Mouse (Mus musculus): ENCODE measurements around the gene Endov.

The Endov gene

GRCm38 (mm10) chr11:119490861-119491689, at the start of gene Endov:
Gene Endov (plus strand): TSS chr11:119491347.
- DNase-seq (ENCODE audit: low spot score), result peak; percentile 97

DNA sequence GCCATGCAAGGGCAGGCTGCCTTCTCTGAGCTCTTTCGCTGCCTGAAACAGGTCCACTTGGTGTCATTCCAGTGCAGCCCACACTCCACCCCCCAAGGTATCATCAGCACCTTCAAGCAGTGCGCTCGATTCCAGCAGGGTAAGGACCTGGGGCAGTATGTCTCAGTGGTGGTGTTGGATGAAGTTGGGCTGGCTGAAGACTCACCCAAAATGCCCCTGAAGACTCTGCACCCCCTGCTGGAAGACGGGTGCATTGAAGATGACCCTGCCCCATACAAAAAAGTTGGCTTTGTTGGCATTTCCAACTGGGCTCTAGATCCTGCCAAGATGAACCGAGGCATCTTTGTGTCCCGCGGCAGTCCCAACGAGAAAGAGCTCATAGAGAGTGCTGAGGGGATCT, 48.9 kb upstream of the Endov start:
- no peak for DNase-seq (ENCODE audit: low spot score)

DNA sequence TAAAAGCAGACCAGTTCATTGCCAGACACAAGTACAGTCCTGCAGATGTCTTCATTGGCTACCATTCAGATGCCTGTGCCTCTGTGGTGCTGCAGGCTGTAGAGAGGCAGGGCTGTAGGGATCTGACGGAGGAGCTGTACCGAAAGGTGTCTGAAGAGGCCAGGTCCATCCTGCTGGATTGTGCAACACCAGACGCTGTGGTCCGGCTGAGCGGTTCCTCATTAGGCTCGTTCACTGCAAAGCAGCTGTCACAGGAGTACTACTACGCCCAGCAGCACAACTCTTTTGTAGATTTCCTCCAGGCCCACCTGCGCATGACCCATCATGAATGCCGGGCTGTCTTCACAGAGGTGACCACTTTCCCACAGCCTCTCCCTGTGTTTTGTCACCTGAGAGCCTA, 47.7 kb upstream of the Endov start:
- DNase-seq (ENCODE audit: low spot score), result no peak

DNA sequence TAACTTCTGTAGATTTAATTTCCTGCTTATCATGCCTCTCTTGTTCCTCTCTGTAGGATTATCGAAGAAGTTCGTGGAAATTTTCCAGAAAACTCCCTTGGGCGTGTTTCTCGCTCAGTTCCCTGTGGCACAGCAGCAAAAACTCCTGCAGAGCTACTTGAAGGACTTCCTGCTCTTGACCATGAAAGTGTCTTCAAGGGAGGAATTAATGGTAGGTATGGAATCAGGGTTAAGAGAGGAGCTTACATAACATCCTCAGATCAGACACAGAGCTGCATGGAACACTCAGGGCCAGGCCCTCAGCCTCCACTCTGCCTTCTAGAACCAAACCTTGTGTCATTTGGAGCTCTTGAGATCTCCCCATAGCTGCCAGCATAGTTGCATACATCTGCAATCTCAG, 35.0 kb upstream of the Endov start:
- DNase-seq (ENCODE audit: low spot score), result no peak

DNA sequence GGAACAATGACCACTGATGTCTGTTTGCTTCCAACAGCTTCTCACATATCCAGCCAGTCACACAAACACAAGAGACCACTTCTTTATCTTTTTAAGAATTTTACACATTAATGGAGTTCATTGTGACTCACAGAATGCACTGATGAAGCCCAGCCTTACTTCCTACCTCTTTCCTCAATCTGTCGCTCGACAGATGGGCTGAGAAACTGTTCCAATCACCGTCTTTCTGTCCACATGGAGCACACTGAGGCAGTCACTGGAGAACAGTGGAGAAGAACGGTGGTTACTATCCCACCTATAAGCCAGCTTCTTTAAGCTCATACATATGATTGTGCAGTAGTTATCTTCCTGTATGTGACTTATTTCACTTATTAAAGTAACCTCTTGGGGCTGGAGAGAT, 13.3 kb upstream of the Endov start:
- no peak for DNase-seq (ENCODE audit: low spot score)

DNA sequence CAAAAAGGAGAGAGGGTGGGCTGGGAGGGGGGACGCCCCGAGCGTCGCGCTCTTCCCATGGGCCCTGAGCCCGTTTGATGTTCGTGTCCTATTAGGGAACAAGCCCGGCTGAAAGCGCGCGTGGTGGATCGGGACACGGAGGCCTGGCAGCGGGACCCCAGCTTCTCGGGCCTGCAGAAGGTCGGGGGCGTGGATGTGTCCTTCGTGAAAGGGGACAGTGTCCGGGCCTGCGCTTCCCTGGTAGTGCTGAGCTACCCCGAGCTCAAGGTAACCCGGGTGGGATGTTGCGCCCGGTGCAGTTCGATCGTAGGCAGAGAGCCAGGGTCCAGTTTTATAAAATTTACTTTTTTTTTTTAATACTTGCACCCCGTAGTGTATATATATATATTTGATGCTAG, 542 bp downstream of the Endov start:
- no peak for DNase-seq (ENCODE audit: low spot score)

DNA sequence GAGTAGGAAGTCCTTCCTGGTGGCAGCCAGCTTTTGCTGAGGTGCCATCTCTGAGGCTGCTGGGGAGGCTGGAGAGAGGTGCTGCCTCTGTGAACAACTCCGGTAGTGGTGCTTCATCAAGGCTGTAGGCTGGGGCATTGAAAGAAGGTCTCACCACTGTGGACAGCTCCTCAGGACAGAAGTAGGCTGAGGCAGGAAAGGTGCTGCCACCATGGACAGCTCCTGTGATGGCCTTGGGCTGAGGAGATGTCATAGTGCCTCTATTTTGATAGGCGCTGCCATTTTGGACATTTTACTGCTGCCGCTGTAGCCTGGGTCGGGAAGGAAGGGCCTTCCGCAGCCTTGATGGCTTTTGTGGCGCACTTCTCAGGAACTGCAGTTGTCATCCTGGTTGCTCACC, 1.7 kb downstream of the Endov start:
- no peak for DNase-seq (ENCODE audit: low spot score)

- no peak for DNase-seq (ENCODE audit: low spot score)
These were observed 2.4 kb downstream of the Endov start for GRCm38 (mm10) chr11:119493516-119493915.

DNA sequence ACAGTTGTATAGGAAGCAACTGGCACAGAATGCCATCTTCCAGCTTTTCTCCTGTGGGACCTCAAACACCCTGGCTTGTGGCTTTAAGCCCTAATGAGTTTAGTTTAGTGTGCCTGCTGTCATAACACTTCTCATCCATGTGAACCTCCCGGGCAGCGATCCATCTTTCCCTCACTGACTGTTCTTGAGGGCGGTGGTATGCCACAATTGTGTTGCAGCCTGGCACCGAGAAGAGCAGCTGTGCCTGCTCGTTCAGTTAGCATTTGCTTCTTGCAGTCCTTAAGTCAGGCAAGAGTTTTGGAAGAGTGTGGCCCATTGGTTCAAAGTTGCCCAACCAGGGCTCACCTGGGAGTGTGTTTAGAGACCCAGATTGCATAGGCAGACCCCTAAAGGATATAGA, 5.0 kb downstream of the Endov start:
- DNase-seq (ENCODE audit: low spot score), result no peak

- DNase-seq (ENCODE audit: low spot score), result no peak
These were observed 6.3 kb downstream of the Endov start for GRCm38 (mm10) chr11:119497451-119497850.

- DNase-seq (ENCODE audit: low spot score), result no peak
These were observed 8.2 kb downstream of the Endov start for GRCm38 (mm10) chr11:119499297-119499696.

DNA sequence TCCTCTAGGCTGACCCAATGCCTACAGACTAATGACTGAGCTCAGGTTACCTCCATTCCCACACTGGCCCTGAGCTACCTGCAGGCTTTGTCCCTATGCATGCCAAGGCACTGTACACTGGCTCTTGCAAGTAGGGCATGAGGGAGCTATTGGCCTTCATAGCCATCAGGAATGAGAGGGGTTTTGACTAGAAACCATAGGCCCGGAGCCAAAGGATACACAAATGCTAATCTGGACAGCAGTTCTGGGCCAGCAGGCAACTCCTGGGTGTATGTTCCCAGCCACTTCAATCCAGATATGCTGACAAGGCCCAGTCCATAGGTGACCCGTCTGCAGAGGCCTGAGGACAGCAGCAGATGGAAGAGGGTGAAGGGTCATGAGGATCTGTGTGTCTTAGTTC, 8.9 kb downstream of the Endov start:
- no peak for DNase-seq (ENCODE audit: low spot score)

- DNase-seq (ENCODE audit: low spot score), result no peak
These were observed 12.5 kb downstream of the Endov start for GRCm38 (mm10) chr11:119503675-119504074.

GRCm38 (mm10) chr11:119506386-119506785, 15.2 kb downstream of the Endov start:
- DNase-seq (ENCODE audit: low spot score), result no peak

GRCm38 (mm10) chr11:119507772-119508171, 16.6 kb downstream of the Endov start:
- DNase-seq (ENCODE audit: low spot score), result no peak

DNA sequence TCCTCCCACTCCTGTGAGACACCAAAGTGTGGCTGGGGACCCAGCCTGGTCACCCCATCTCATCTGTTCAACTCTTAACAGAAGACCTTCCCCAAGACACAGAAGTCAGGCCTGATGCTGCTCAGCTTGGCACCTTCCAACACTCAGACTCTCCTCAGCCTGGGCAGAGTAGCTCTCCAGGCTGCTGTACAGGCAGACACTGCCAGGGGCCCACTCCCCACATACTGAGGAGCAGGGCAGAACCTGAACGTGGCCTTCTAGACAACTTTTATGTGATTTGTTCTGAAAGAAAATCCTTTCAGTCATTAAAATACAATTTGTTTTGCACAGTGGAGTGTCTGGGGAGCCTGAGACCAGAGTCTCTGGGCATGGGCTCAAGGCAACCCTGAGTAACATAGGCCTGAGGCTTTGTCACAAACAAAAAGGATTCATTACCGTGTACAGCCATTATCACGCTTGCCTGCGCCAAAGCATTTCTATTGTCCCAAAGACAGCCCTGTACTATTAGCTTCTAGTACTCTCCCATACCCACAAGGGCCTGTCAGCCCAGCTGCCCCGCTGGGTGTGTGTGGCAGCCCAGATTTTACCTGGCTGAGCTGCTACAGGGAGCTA, 18.1 kb downstream of the Endov start:
- no peak for DNase-seq (ENCODE audit: low spot score)

DNA sequence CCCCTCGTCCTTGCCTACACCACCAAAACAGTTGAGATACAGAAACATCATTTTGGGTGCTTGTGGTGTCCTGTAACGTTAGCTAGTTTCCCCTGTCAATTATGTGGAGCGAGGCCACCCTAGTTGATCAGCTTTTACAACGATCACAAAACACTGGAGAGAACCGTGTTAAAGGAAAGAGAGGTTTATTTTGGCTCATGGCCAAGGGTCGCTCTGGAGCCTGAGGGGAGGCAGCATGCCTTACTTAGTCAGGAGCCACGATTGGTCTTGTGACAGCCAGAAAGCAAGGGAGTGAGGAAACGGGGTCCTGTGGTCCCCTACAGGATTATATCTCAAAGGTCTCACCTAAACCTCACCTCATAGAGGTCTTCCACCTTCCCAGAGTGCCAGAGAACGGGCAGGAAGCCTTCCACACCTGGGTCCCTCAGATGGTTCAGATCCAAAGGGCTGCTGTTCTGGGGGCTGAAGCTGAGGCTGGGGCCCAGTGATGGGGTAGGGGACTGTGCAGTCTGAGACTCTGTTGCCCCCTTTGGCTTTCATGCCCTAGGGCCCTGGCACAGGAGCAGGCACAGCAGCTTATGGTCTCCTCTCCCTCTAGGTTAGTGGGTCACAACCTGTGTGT, 22.0 kb downstream of the Endov start:
- DNase-seq (ENCODE audit: low spot score), result no peak

- no peak for DNase-seq (ENCODE audit: low spot score)
These were observed 23.1 kb downstream of the Endov start for GRCm38 (mm10) chr11:119514108-119514860.

DNA sequence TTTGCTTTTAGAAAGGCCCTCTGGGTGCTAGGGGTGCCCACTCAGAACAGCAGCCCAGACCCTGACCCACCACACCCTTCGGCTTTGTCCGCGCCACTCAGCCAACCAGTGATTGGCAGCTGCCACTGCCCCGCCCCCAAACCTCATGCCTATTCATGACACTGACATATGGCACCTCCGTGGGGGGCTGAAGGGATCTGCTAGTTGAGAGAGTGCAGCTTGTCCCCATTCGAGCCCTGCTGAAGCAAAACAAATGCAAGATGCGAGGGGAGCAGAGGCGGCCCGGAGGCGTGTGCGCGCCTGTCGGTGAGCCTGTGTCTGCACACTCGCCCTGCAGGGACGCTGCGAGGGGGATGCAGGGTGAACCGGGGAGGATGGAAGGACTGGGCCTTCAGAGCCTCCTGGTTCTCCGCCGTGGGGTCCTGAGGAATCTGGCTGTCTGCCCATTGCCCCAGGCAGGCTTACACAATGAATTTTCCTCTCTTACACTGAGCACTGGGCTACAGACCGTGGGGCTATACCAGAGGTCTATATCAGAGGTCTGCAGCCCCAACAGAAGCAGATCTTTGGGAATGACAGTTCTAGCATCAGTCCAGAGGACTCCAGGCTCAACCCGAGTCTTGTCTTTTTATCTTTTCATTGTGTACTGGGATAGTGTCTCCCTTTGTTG, 24.0 kb downstream of the Endov start:
- DNase-seq (ENCODE audit: low spot score), result no peak

DNA sequence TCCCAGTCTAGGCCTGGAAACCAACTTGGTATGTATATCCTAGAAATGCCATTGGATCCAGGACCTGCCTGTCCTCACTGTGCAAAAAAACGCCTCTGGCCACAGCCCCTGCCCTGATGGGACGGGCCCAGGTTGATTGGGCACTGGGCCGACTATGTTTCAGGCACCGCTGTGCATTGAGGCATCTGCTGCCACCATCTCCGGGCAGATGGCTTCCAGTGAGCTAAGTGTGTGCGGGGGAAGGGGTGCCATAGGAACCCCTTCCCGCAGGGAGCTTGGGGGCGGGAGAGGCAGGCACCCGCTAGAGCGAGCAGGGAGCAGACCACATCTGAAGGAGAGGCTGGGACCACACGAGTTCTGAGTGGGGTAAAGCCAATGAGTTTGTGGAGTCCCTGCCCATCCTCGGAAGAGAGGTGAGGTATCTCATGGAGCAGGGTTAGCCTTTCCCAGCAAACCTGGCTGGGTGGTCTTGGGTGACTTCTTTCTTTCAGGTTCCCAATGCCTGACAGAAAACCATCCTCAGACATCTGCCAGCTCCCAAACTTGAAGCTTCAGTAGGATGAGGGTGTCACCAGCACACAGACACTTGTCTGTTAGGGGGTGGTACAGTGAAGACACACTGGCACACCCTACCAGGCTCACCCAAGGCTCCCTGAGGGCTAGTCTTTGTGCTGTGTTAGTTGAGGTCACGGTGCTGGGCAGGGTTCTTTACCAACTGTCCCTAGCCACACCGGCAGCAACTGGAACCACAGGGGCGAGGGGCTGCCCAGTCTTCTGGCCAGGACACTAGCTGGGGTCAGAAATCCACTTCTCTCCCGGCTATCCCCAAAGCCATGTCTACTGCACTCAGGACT, 24.9 kb downstream of the Endov start:
- DNase-seq (ENCODE audit: low spot score), result no peak
